Mouse (Mus musculus) embryonic facial prominence, embryonic 10.5 days (tissue): ENCODE data around the gene Fam205a1. TPM values are rescaled to one million over a fixed set of nuclear protein-coding genes. Genes with fewer than 3 reads are reported as not detected.
A peak's percentile ranks its signal among the peaks of the same experiment; 100 is the strongest.
"Not testable (repeated sequence)": the region's sequence is repeated elsewhere in the genome, so short reads cannot be mapped to it uniquely, and the experiment has no call there.

ENCODE experiments used
- DNase-seq: peaks from one replicate; pipeline ENCODE4 v3.0.0-alpha.2; 2017; ENCODE audit warnings: low spot score
- H3K27ac ChIP-seq: fragments of 300-500 bp; sonication (generic); replicated peaks from 2 replicates; pipeline ENCODE4 v1.5.1; 2016; ENCODE audit warnings: mild to moderate bottlenecking
- H3K27me3 ChIP-seq: fragments of 300-500 bp; sonication (generic); replicated peaks from 2 replicates; pipeline ENCODE4 v1.6.1; 2016; ENCODE audit warnings: low read depth, mild to moderate bottlenecking; ENCODE audit not compliant: poor library complexity, severe bottlenecking
- H3K36me3 ChIP-seq: fragments of 300-500 bp; sonication (generic); replicated peaks from 2 replicates; pipeline ENCODE4 v1.6.1; 2016; ENCODE audit warnings: mild to moderate bottlenecking, moderate library complexity
- H3K4me1 ChIP-seq: fragments of 300-500 bp; sonication (generic); 2 replicates; pipeline ENCODE4 v1.6.1; 2016
- H3K4me3 ChIP-seq: fragments of 300-500 bp; sonication (generic); 2 replicates; pipeline ENCODE4 v1.5.1; 2016; ENCODE audit warnings: mild to moderate bottlenecking, moderate library complexity
- H3K9me3 ChIP-seq: fragments of 300-500 bp; sonication (generic); 2 replicates; pipeline ENCODE4 v1.6.1; 2016; ENCODE audit warnings: mild to moderate bottlenecking
- WGBS: fragments of 180-500 bp; shearing (Covaris S2); methylation state at CpG from one replicate; pipeline ENCODE4 v1.1.7; 2016; 5-methylcytosine and 5-hydroxymethylcytosine counted together
- polyA plus RNA-seq: library from polyadenylated mRNA; unstranded; fragments of >200 nt; fragmentation: Nextera tagmentation; extraction: Ambion mirVana; gene quantifications from 2 replicates; pipeline ENCODE4 v1.2.1, GENCODE M21; 2016

Fam205a1 gene
- 0.05 TPM in 1 of 2 replicates, not detected in the other for polyA plus RNA-seq

GRCm38 (mm10) chr4:42853788-42854187, at the start of gene Fam205a1:
TSS of gene Fam205a1 (minus strand) at chr4:42853888.
- DNase-seq, H3K9me3 ChIP-seq, H3K36me3 ChIP-seq, H3K27me3 ChIP-seq, H3K27ac ChIP-seq, H3K4me3 ChIP-seq, H3K4me1 ChIP-seq: not testable (repeated sequence)
- WGBS, result 81% methylated on average over 1 of the region's 1 CpGs

- Histone ChIP-seq H3K27me3 (no peaks in the 10 kb centered on the region; the same call in 1 of the 2 replicates), H3K36me3 (no peaks in the 10 kb centered on the region), H3K4me3 (no peak overlapping the region), H3K9me3 (no peaks in the 10 kb centered on the region), H3K4me1 (peaks cover 7% of the 10 kb centered on the region), H3K27ac (no peak overlapping the region)
- no peak for DNase-seq
- WGBS, result 90% methylated on average over 5 of the region's 5 CpGs
These were observed 49.0 kb upstream of the Fam205a1 start for GRCm38 (mm10) chr4:42902730-42903129.

GRCm38 (mm10) chr4:42902174-42902573, 48.5 kb upstream of the Fam205a1 start:
- H3K27ac ChIP-seq, result no peak overlapping the region

GRCm38 (mm10) chr4:42900878-42901277, 47.2 kb upstream of the Fam205a1 start:
- Histone ChIP-seq H3K9me3 (no peaks in the 10 kb centered on the region), H3K4me1 (peaks cover 7% of the 10 kb centered on the region), H3K27me3 (no peaks in the 10 kb centered on the region; the same call in 1 of the 2 replicates), H3K36me3 (no peaks in the 10 kb centered on the region), H3K27ac (no peak overlapping the region), H3K4me3 (no peak overlapping the region)
- DNase-seq, result no peak
- 77% methylated on average over 5 of the region's 5 CpGs for WGBS

More at GRCm38 (mm10) chr4:42902174-42902573, 48.5 kb upstream of the Fam205a1 start:
- Histone ChIP-seq H3K36me3 (no peaks in the 10 kb centered on the region), H3K4me3 (no peak overlapping the region), H3K27me3 (no peaks in the 10 kb centered on the region; the same call in 1 of the 2 replicates), H3K4me1 (peaks cover 7% of the 10 kb centered on the region), H3K9me3 (no peaks in the 10 kb centered on the region)
- peak; percentile 33 for DNase-seq
- WGBS, result 61% methylated on average over 9 of the region's 9 CpGs

- 44% methylated on average over 3 of the region's 3 CpGs for WGBS
- Histone ChIP-seq H3K27ac (no peak overlapping the region), H3K4me3 (no peak overlapping the region), H3K27me3 (no peaks in the 10 kb centered on the region; the same call in 1 of the 2 replicates), H3K9me3 (no peaks in the 10 kb centered on the region), H3K4me1 (peaks cover 7% of the 10 kb centered on the region), H3K36me3 (no peaks in the 10 kb centered on the region)
- DNase-seq, result no peak
These were observed 45.2 kb upstream of the Fam205a1 start for GRCm38 (mm10) chr4:42898914-42899313.

DNA sequence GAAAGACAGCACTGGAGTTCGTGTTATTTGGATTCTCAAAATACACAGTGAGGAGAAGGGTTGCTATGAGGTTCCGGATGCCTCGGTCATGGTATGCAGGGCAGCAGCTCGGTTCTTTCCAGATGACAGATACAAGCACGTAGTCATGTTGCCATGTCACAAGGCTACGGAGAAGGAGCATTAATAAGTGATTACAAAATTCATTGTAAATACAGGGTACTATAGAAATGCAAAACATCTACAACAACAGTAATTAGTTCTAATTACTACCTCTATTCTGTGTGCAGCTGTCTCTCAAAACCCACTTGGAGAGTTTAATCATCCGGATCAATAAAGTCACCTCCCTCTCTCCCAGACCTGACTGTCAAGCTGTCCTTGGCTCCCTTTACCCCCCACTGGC, 41.4 kb upstream of the Fam205a1 start:
- no peaks in the 10 kb centered on the region for H3K36me3 ChIP-seq
- no peak overlapping the region for H3K4me3 ChIP-seq
- H3K27ac ChIP-seq, result no peak overlapping the region
- no peak for DNase-seq
- WGBS, result 74% methylated on average over 7 of the region's 7 CpGs
- no peaks in the 10 kb centered on the region for H3K9me3 ChIP-seq
- H3K4me1 ChIP-seq, result peaks cover 7% of the 10 kb centered on the region
- no peaks in the 10 kb centered on the region; the same call in 1 of the 2 replicates for H3K27me3 ChIP-seq

GRCm38 (mm10) chr4:42891176-42891575, 37.5 kb upstream of the Fam205a1 start:
- Histone ChIP-seq H3K27me3 (no peaks in the 10 kb centered on the region), H3K4me3 (no peak overlapping the region), H3K36me3 (no peaks in the 10 kb centered on the region), H3K9me3 (no peaks in the 10 kb centered on the region), H3K4me1 (no peaks in the 10 kb centered on the region), H3K27ac (no peak overlapping the region)
- DNase-seq, result peak; percentile 2
- 64% methylated on average over 7 of the region's 7 CpGs for WGBS

DNA sequence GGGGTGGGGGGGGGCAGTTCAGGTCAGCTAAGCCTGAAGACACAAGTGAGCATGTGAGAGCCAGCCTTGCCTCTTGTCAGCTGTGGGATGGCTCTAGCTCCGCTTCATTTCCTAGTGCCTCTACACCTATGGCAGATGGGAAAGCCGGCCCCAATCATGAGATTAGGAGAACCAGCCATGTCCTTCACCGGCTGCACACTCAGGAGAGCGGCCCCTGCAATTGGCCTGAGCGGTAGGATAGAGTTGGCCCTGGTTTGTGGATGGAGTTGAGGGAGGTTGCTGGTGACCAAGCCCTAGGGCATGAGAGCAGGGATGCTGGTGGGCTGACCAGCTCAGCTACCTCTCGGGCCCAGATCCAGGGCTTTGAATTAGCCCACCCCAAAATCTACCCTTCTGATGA, 35.1 kb upstream of the Fam205a1 start:
- DNase-seq, result no peak
- Histone ChIP-seq H3K36me3 (no peaks in the 10 kb centered on the region), H3K9me3 (no peaks in the 10 kb centered on the region), H3K27me3 (no peaks in the 10 kb centered on the region), H3K27ac (no peak overlapping the region), H3K4me1 (no peaks in the 10 kb centered on the region), H3K4me3 (no peak overlapping the region)
- 90% methylated on average over 6 of the region's 6 CpGs for WGBS

DNA sequence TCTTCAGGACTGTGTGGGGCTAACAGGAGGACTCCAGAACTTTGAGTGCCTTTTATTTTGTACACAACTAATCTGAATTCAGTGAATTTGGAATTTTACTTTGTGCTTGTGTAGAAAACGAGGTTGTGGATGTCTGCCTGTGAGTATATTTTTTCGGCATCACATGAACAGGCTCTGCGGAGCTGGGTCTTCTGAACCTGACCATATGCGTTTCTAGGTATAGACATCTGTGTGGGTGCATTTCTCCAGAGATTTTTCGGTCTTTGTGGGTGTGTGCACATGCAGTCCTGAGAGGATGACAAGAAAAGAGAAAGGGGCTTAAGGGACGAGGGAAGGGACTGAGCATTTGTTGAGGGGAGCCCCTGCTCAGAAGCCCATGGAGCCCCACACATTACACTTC, 33.2 kb upstream of the Fam205a1 start:
- H3K9me3 ChIP-seq, result no peaks in the 10 kb centered on the region
- peak; percentile 0 for DNase-seq
- no peak overlapping the region for H3K27ac ChIP-seq
- no peaks in the 10 kb centered on the region for H3K27me3 ChIP-seq
- 89% methylated on average over 6 of the region's 6 CpGs for WGBS
- no peaks in the 10 kb centered on the region for H3K4me1 ChIP-seq
- H3K36me3 ChIP-seq, result no peaks in the 10 kb centered on the region
- no peak overlapping the region for H3K4me3 ChIP-seq

GRCm38 (mm10) chr4:42880677-42880948, 26.9 kb upstream of the Fam205a1 start:
- Histone ChIP-seq H3K27ac (no peak overlapping the region), H3K9me3 (no peaks in the 10 kb centered on the region), H3K4me3 (no peak overlapping the region), H3K4me1 (no peaks in the 10 kb centered on the region), H3K36me3 (no peaks in the 10 kb centered on the region), H3K27me3 (0 out of 2 replicates have a peak, but pooled peaks cover 4% of the 10 kb centered on the region)
- DNase-seq, result no peak
- 55% methylated on average over 1 of the region's 1 CpGs for WGBS

DNA sequence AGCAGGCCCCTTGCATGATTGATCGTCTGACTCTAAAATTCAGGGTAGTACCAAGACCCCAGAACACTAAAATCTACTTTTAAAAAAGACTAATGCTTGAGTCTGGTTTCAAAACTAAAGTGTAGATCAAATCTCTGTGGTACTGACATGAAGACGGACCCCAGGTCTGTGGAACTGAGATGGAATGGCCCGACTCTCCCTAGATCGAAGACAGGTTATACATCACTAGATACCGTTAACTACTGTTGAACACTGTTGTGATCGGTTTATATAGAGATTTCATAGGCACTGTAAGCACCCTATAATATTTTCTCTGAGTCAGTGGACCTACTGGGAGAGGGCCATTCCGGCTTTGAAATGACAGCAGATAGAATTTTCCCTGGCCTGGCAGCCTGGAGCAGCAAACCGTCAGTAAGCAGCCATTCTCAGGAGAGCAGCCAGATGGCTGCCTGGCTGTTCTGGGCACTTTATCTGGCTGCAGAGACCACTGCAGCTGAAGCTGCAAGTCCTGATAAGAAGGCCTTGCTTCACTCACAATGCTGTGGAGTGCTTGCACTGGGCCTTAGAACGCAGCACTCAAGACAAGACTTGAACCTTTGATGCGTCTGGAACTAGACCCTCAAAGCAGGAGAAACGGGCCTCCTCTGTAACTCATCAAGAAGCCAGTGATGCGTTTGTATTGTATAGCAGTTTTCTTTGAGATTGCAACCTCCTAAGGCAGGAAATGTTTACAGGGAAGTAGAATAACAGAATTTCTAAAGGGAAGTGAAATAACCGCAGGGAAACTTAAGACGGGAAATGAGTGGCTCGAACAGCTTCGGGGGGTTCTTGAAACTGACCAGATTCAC, 26.4 kb upstream of the Fam205a1 start:
- no peak overlapping the region for H3K4me3 ChIP-seq
- H3K4me1 ChIP-seq, result no peaks in the 10 kb centered on the region
- H3K27me3 ChIP-seq, result 0 out of 2 replicates have a peak, but pooled peaks cover 4% of the 10 kb centered on the region
- no peak for DNase-seq
- H3K36me3 ChIP-seq, result no peaks in the 10 kb centered on the region
- no peaks in the 10 kb centered on the region for H3K9me3 ChIP-seq
- no peak overlapping the region for H3K27ac ChIP-seq
- 85% methylated on average over 16 of the region's 16 CpGs for WGBS

DNA sequence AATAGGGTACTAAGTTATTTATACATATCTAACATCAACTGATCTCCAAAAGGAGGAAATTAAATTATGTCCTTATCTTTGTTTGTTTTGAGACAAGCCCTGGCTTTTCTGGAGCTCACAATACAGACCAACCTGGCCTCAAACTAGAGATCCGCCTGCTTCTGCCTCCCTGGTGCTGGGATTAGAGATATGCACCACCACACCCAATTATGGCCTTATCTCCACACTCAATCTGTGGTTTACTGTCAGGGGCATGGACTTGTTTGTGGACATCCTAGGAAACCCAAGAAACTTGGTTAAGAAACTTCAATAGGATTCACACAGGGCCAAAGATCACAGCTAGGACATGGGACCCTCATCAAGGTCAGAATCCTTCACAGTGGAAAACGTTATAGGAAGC, 24.0 kb upstream of the Fam205a1 start:
- WGBS, result 83% methylated on average over 2 of the region's 2 CpGs
- no peaks in the 10 kb centered on the region for H3K36me3 ChIP-seq
- DNase-seq, result no peak
- no peaks in the 10 kb centered on the region for H3K9me3 ChIP-seq
- 0 out of 2 replicates have a peak, but pooled peaks cover 9% of the 10 kb centered on the region for H3K27me3 ChIP-seq
- no peaks in the 10 kb centered on the region for H3K4me1 ChIP-seq
- no peak overlapping the region for H3K4me3 ChIP-seq
- no peak overlapping the region for H3K27ac ChIP-seq

DNA sequence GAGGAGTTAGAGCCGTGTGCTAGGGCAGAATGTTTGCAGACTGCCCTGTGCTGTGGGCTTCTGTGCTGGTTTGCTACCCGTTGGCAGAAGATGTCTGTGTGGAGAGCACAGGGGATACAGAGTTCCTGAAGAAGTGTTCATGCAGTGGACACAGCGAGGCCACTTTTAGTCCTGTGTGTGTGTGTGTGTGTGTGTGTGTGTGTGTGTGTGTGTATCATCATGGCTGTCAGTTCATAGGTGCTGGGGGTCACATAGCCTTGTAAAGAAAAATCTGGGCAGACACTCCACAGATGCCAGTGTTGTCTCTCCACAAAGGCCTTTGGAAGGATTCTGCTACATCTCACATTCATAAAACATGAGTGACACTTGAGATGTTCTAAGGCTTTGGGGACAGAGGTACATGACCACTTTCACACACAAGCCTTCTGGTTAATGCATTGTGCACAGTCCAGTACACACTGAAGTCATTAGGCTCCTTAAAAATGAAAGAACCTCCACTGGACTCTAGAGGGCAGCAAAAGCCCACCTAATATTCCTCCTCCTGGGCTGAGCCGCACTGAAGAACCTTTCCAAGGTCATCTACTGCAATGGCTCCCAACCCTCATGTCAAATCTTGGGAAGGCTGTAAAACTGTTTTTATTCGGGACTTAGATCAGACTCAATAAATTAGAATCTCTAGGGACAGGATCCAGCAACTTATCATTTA, 23.1 kb upstream of the Fam205a1 start:
- 36% methylated on average over 5 of the region's 5 CpGs for WGBS
- Histone ChIP-seq H3K27me3 (0 out of 2 replicates have a peak, but pooled peaks cover 9% of the 10 kb centered on the region), H3K36me3 (no peaks in the 10 kb centered on the region), H3K4me1 (no peaks in the 10 kb centered on the region), H3K27ac (no peak overlapping the region), H3K4me3 (no peak overlapping the region), H3K9me3 (no peaks in the 10 kb centered on the region)
- peak; percentile 70 for DNase-seq
